ENCODE assay signal across 8 mouse cellular contexts in genomic region chr13:40036981-40037765, GRCm38 (mm10).
DNase-seq lines count a peak whose midpoint lies in the region.

No protein-coding gene starts in this region.

- peak; percentile 2 for DNase-seq in adrenal gland, postnatal 25 days
- DNase-seq in adrenal gland, postnatal 10 days = no peak
- DNase-seq in ES-CJ7 (ENCODE audit: low read depth, low spot score) (peak; percentile 3), liver (no peak)
- peak; percentile 71 to 79 for DNase-seq in cerebellum, postnatal 36 days
- peak; percentile 13 for DNase-seq in left cerebral cortex, adult 11 months (ENCODE audit: low spot score)
- DNase-seq in kidney, adult 18-20 months = no peak
- no peak for DNase-seq in urinary bladder, postnatal 10 days (ENCODE audit: low spot score)

Comparison
In these comparisons a context has a peak if more than half of its experiments do, and no peak if none do; other contexts are left out.
1. DNase-seq: peak in adrenal gland, postnatal 25 days (single experiment), ES-CJ7 (single experiment), cerebellum, postnatal 36 days (2 of 2) and left cerebral cortex, adult 11 months (single experiment); none in adrenal gland, postnatal 10 days (single experiment), kidney, adult 18-20 months (single experiment), liver (single experiment) and urinary bladder, postnatal 10 days (single experiment).